ENCODE assay signal across 27 mouse cellular contexts in genomic region chr2:31836091-31836490, GRCm38 (mm10). TPM values are rescaled to one million over a fixed set of nuclear protein-coding genes. Genes with fewer than 3 reads are reported as not detected.
DNase-seq lines count a peak whose midpoint lies in the region; ATAC-seq lines count a peak whose summit lies in the region.
"Had no signal": no experiment of that assay in that cellular context is flagged by ENCODE, and none has a peak within 500 bp of the region (broad histone marks: within the 10 kb centered on the region; RNA-seq: fewer than 3 reads in every experiment).

No protein-coding gene starts in this region.

- WGBS in neural tube, embryonic 15.5 days: 47% methylated on average over 10 of the region's 10 CpGs
- 58% methylated on average over 10 of the region's 10 CpGs for WGBS in kidney, embryonic 14.5 days

- no peak overlapping the region for H3K4me3 ChIP-seq in neural tube, embryonic 15.5 days (replicated peaks)
- no peak overlapping the region for H3K4me3 ChIP-seq in kidney, embryonic 14.5 days (ENCODE audit: low read length)
- H3K4me3 ChIP-seq: forebrain, embryonic 13.5 days; gastrocnemius, adult 2 months; liver, embryonic 15.5 days had no signal

- DNase-seq in neural tube, embryonic 10.5 days (ENCODE audit: extremely low spot score, low spot score): no peak
- peak; percentile 61 to 83 for DNase-seq in kidney, postnatal 25 days
- DNase-seq in left cerebral cortex, postnatal 25 days (ENCODE audit: low spot score in 2 of 2): no peak
- no peak for DNase-seq in urinary bladder, postnatal 10 days (ENCODE audit: low spot score)
- no peak for DNase-seq in embryo, embryonic 11 days
- DNase-seq: adrenal gland, adult 8-10 months; cerebellum, adult 11-12 months; cerebellum, postnatal 10 days; gastrocnemius, adult 2 months; layer of hippocampus, adult 9-11 months; left cerebral cortex, postnatal 4 days; liver; right cerebral cortex, postnatal 25 days; spleen, adult 18-20 months had no signal

- H3K4me2 ChIP-seq in neural tube, embryonic 15.5 days: no peak overlapping the region
- no peak overlapping the region for H3K4me2 ChIP-seq in kidney, embryonic 14.5 days (replicated peaks; ENCODE audit: low read depth, low read length)
- H3K4me2 ChIP-seq: forebrain, embryonic 13.5 days; heart, embryonic 11.5 days; liver, embryonic 15.5 days had no signal

- H3K9ac ChIP-seq in neural tube, embryonic 15.5 days (replicated peaks): no peak overlapping the region
- no peak overlapping the region for H3K9ac ChIP-seq in kidney, embryonic 14.5 days (ENCODE audit: low read depth, low read length)
- H3K9ac ChIP-seq: forebrain, embryonic 13.5 days; liver, embryonic 15.5 days had no signal

- H3K4me1 ChIP-seq in neural tube, embryonic 15.5 days: peaks cover 19% of the 10 kb centered on the region
- peaks cover 5% of the 10 kb centered on the region; the same call in 1 of the 2 replicates for H3K4me1 ChIP-seq in kidney, embryonic 14.5 days (ENCODE audit: control insufficient read depth, insufficient read depth, low read length)
- H3K4me1 ChIP-seq: liver, embryonic 15.5 days had no signal

- 0 out of 2 replicates have a peak, but pooled peaks have one; percentile 4 for ATAC-seq in neural tube, embryonic 15.5 days (ENCODE audit: low FRiP score)
- ATAC-seq in kidney, embryonic 14.5 days (ENCODE audit: low FRiP score, low TSS enrichment): peak; percentile 34; the same call in 1 of the 2 replicates
- ATAC-seq: forebrain, embryonic 13.5 days had no signal

- H3K27me3 ChIP-seq in neural tube, embryonic 15.5 days (replicated peaks): peaks cover 21% of the 10 kb centered on the region
- H3K27me3 ChIP-seq in kidney, embryonic 14.5 days (ENCODE audit: control insufficient read depth, insufficient read depth, low read length): no peaks in the 10 kb centered on the region

- intact Hi-C loops in left cerebral cortex, postnatal 25 days (cut with DNase I): no loop called here

- no peaks in the 10 kb centered on the region for H3K9me3 ChIP-seq in neural tube, embryonic 15.5 days (replicated peaks)
- no peaks in the 10 kb centered on the region for H3K9me3 ChIP-seq in kidney, embryonic 14.5 days (ENCODE audit: control insufficient read depth, low read length)
- H3K9me3 ChIP-seq: forebrain, embryonic 13.5 days; G1E; liver, embryonic 15.5 days had no signal

- no peaks in the 10 kb centered on the region for H3K36me3 ChIP-seq in neural tube, embryonic 15.5 days
- H3K36me3 ChIP-seq in kidney, embryonic 14.5 days (ENCODE audit: control insufficient read depth, insufficient read depth, low read length): no peaks in the 10 kb centered on the region
- H3K36me3 ChIP-seq: G1E; liver, embryonic 15.5 days had no signal

- no peak overlapping the region for H3K27ac ChIP-seq in neural tube, embryonic 15.5 days (replicated peaks)
- no peak overlapping the region for H3K27ac ChIP-seq in kidney, embryonic 14.5 days (ENCODE audit: low read depth, low read length)
- H3K27ac ChIP-seq: forebrain, embryonic 13.5 days; gastrocnemius, adult 2 months; liver, embryonic 15.5 days; macrophage had no signal

RNA-seq across cellular contexts. Expression of gene Fibcd1, which starts 9.7 kb away (rescaled TPM):
- 4.9 and 6.4 TPM in 2 replicates for polyA plus RNA-seq in neural tube, embryonic 15.5 days (2015; fragmentation: Nextera tagmentation; extraction: Ambion mirVana)
- 1.1 TPM in 2 replicates for polyA plus RNA-seq in kidney, embryonic 14.5 days (2014; fragmentation: Nextera tagmentation; extraction: Ambion mirVana)
- 10 to 100 TPM in 1 of 2 experiments, 1 to 10 TPM in 1; 9.1 to 10.4 TPM for total RNA-seq in left cerebral cortex, postnatal 25 days (2021)
- total RNA-seq: gastrocnemius, adult 2 months; granulocyte monocyte progenitor cell, adult 5-6 weeks; hematopoietic stem cell, adult 5-6 weeks had no signal
- polyA plus RNA-seq: G1E; heart, embryonic 11.5 days; heart, postnatal 0 days; liver, embryonic 15.5 days; macrophage had no signal

RNA-seq across cellular contexts. Expression of gene Qrfp, which starts 25.7 kb away (rescaled TPM):
- polyA plus RNA-seq in neural tube, embryonic 15.5 days (2015; fragmentation: Nextera tagmentation; extraction: Ambion mirVana): 0.23 TPM in 1 of 2 replicates, not detected in the other
- polyA plus RNA-seq in kidney, embryonic 14.5 days (2014; fragmentation: Nextera tagmentation; extraction: Ambion mirVana): 0.09 TPM in 1 of 2 replicates, not detected in the other
- total RNA-seq in left cerebral cortex, postnatal 25 days (2021): not detected
- total RNA-seq: adrenal gland, adult 8-10 months; CH12.LX; gastrocnemius, adult 2 months; granulocyte monocyte progenitor cell, adult 5-6 weeks; hematopoietic stem cell, adult 5-6 weeks; left cerebral cortex, adult 18-20 months; left cerebral cortex, postnatal 4 days had no signal
- polyA plus RNA-seq: G1E; heart, embryonic 11.5 days; large intestine, adult 2 months; macrophage had no signal

RNA-seq across cellular contexts. Expression of gene Lamc3, which starts 51.0 kb away (rescaled TPM):
- 4.1 and 4.2 TPM in 2 replicates for polyA plus RNA-seq in neural tube, embryonic 15.5 days (2015; fragmentation: Nextera tagmentation; extraction: Ambion mirVana)
- 2.0 and 3.6 TPM in 2 replicates for polyA plus RNA-seq in kidney, embryonic 14.5 days (2014; fragmentation: Nextera tagmentation; extraction: Ambion mirVana)
- 1 to 10 TPM; 7.6 to 8.7 TPM for total RNA-seq in left cerebral cortex, postnatal 25 days (2021)
- total RNA-seq: CH12.LX; G1E; granulocyte monocyte progenitor cell, adult 5-6 weeks; hematopoietic stem cell, adult 5-6 weeks had no signal
- polyA plus RNA-seq: G1E; liver, embryonic 15.5 days; macrophage had no signal

Comparison
In these comparisons a context has a peak if more than half of its experiments do, and no peak if none do; other contexts are left out.
1. DNase-seq: peak in kidney, postnatal 25 days (2 of 2); none in neural tube, embryonic 10.5 days (single experiment), left cerebral cortex, postnatal 25 days (0 of 2), urinary bladder, postnatal 10 days (single experiment) and embryo, embryonic 11 days (single experiment).